Comparison of ENCODE assay signal across 9 mouse cellular contexts in the genomic region with DNA sequence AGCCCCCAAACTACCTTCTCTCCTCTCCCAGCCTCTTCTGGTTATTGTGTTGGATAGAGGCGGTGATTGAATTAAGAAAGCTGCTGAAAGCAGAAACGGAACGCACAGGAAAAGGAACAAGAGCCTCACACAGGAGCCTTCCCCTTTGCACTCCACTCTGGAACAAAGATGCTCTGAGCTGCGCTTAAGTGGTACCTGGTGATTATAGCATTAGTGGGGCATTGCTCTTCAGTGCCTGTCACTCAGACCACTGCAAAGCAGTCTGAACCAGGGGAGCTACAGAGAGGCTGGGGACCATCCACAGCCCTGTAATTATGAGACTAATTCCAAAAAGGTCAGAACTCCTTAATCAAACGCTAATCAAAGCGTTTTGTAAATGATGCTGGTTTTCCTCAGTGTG.
DNase-seq lines count a peak whose midpoint lies in the region; ATAC-seq and TF ChIP-seq lines count a peak whose summit lies in the region.
"Had no signal": no experiment of that assay in that cellular context is flagged by ENCODE, and none has a peak within 500 bp of the region (broad histone marks: within the 10 kb centered on the region; RNA-seq: fewer than 3 reads in every experiment).

No protein-coding gene starts in this region.

- H3K27ac ChIP-seq in hindbrain, embryonic 10.5 days: peak overlapping the region; percentile 75
- H3K27ac ChIP-seq in hindbrain, embryonic 14.5 days: no peak overlapping the region
- peak overlapping the region; percentile 78 for H3K27ac ChIP-seq in brown adipose tissue, adult 24 weeks (replicated peaks; ENCODE audit: low read depth, low read length)
- peak overlapping the region; percentile 37; the same call in 1 of the 2 replicates for H3K27ac ChIP-seq in forebrain, embryonic 11.5 days (ENCODE audit: low read depth, low read length)
- no peak overlapping the region for H3K27ac ChIP-seq in limb, embryonic 14.5 days (replicated peaks; ENCODE audit: low read depth, low read length)
- H3K27ac ChIP-seq in liver, embryonic 11.5 days (ENCODE audit: low read depth, low read length): no peak overlapping the region

- TF ChIP-seq POLR2A in limb, embryonic 14.5 days (IDR thresholded peaks at IDR 0.05; ENCODE audit: borderline replicate concordance, extremely low read depth, insufficient read depth, insufficient read length): no peak

- no peak for DNase-seq in hindbrain, embryonic 10.5 days (ENCODE audit: low spot score)
- no peak for DNase-seq in hindbrain, embryonic 14.5 days (ENCODE audit: low spot score)
- no peak for DNase-seq in forebrain, embryonic 11.5 days (ENCODE audit: low spot score)
- no peak for DNase-seq in limb, embryonic 14.5 days (ENCODE audit: low spot score)
- DNase-seq in left cerebral cortex, postnatal 14 days (ENCODE audit: low spot score in 2 of 2): no peak
- DNase-seq in gastrocnemius, postnatal 10 days: no peak
- no peak for DNase-seq in liver, embryonic 11.5 days (ENCODE audit: low spot score)
- DNase-seq: adrenal gland, adult 2 months had no signal

- WGBS in hindbrain, embryonic 10.5 days: 20% methylated on average over 6 of the region's 6 CpGs
- WGBS in hindbrain, embryonic 14.5 days: 21% methylated on average over 6 of the region's 6 CpGs
- 10% methylated on average over 6 of the region's 6 CpGs for WGBS in forebrain, embryonic 11.5 days
- WGBS in limb, embryonic 14.5 days: 13% methylated on average over 6 of the region's 6 CpGs
- WGBS in liver, embryonic 11.5 days: 33% methylated on average over 6 of the region's 6 CpGs

- H3K27me3 ChIP-seq in hindbrain, embryonic 10.5 days (ENCODE audit: insufficient read depth, poor library complexity, severe bottlenecking): no peaks in the 10 kb centered on the region
- H3K27me3 ChIP-seq in hindbrain, embryonic 14.5 days (ENCODE audit: control insufficient read depth, insufficient read depth, low read length): no peaks in the 10 kb centered on the region
- no peaks in the 10 kb centered on the region for H3K27me3 ChIP-seq in forebrain, embryonic 11.5 days (ENCODE audit: control insufficient read depth, insufficient read depth, low read length)
- H3K27me3 ChIP-seq in limb, embryonic 14.5 days (ENCODE audit: control insufficient read depth, insufficient read depth, low read length): no peaks in the 10 kb centered on the region
- no peaks in the 10 kb centered on the region for H3K27me3 ChIP-seq in liver, embryonic 11.5 days (replicated peaks; ENCODE audit: control insufficient read depth, insufficient read depth, low read length)

- peaks cover 21% of the 10 kb centered on the region for H3K4me1 ChIP-seq in hindbrain, embryonic 10.5 days (replicated peaks)
- peaks cover 11% of the 10 kb centered on the region; the same call in 1 of the 2 replicates for H3K4me1 ChIP-seq in hindbrain, embryonic 14.5 days (replicated peaks; ENCODE audit: control insufficient read depth, insufficient read depth, low read length)
- H3K4me1 ChIP-seq in brown adipose tissue, adult 24 weeks (ENCODE audit: control insufficient read depth, insufficient read depth, insufficient read length, low read length): peaks cover 15% of the 10 kb centered on the region; the same call in 1 of the 2 replicates
- H3K4me1 ChIP-seq in forebrain, embryonic 11.5 days (replicated peaks; ENCODE audit: control insufficient read depth, insufficient read depth, low read length): peaks cover 8% of the 10 kb centered on the region
- H3K4me1 ChIP-seq in limb, embryonic 14.5 days (ENCODE audit: control insufficient read depth, insufficient read depth, low read length): peaks cover 10% of the 10 kb centered on the region
- H3K4me1 ChIP-seq in liver, embryonic 11.5 days (replicated peaks; ENCODE audit: control insufficient read depth, insufficient read depth, low read length): no peaks in the 10 kb centered on the region

- intact Hi-C loops in left cerebral cortex, postnatal 14 days (cut with DNase I): no loop called here

- H3K4me2 ChIP-seq in hindbrain, embryonic 14.5 days (replicated peaks): no peak overlapping the region
- H3K4me2 ChIP-seq in forebrain, embryonic 11.5 days (ENCODE audit: low read depth, low read length, severe bottlenecking): peak overlapping the region; percentile 34; the same call in 1 of the 2 replicates
- peak overlapping the region; percentile 40 for H3K4me2 ChIP-seq in limb, embryonic 14.5 days (replicated peaks; ENCODE audit: low read depth, low read length, severe bottlenecking)
- no peak overlapping the region for H3K4me2 ChIP-seq in liver, embryonic 11.5 days

- no peak overlapping the region for H3K9ac ChIP-seq in hindbrain, embryonic 14.5 days
- H3K9ac ChIP-seq in forebrain, embryonic 11.5 days (ENCODE audit: low read length): no peak overlapping the region
- H3K9ac ChIP-seq in limb, embryonic 14.5 days (ENCODE audit: low read depth, low read length, severe bottlenecking): peak overlapping the region; percentile 5; the same call in 1 of the 2 replicates
- H3K9ac ChIP-seq in liver, embryonic 11.5 days (ENCODE audit: low read depth, low read length): no peak overlapping the region

- no peaks in the 10 kb centered on the region for H3K36me3 ChIP-seq in hindbrain, embryonic 10.5 days
- no peaks in the 10 kb centered on the region for H3K36me3 ChIP-seq in hindbrain, embryonic 14.5 days (replicated peaks; ENCODE audit: control insufficient read depth, insufficient read depth)
- H3K36me3 ChIP-seq in forebrain, embryonic 11.5 days (ENCODE audit: control insufficient read depth, insufficient read depth, low read length): no peaks in the 10 kb centered on the region
- no peaks in the 10 kb centered on the region for H3K36me3 ChIP-seq in limb, embryonic 14.5 days (ENCODE audit: control insufficient read depth, insufficient read depth, low read length)
- H3K36me3 ChIP-seq in liver, embryonic 11.5 days (ENCODE audit: control insufficient read depth, insufficient read depth, low read length): no peaks in the 10 kb centered on the region

- no peaks in the 10 kb centered on the region for H3K9me3 ChIP-seq in hindbrain, embryonic 10.5 days
- H3K9me3 ChIP-seq in hindbrain, embryonic 14.5 days (ENCODE audit: control insufficient read depth, low read length): no peaks in the 10 kb centered on the region
- no peaks in the 10 kb centered on the region for H3K9me3 ChIP-seq in forebrain, embryonic 11.5 days (ENCODE audit: control insufficient read depth, low read length)
- no peaks in the 10 kb centered on the region for H3K9me3 ChIP-seq in limb, embryonic 14.5 days (ENCODE audit: control insufficient read depth, low read length)
- H3K9me3 ChIP-seq in liver, embryonic 11.5 days (ENCODE audit: control insufficient read depth, low read length): no peaks in the 10 kb centered on the region

- H3K4me3 ChIP-seq in hindbrain, embryonic 10.5 days: peak overlapping the region; percentile 26
- no peak overlapping the region for H3K4me3 ChIP-seq in hindbrain, embryonic 14.5 days (replicated peaks; ENCODE audit: low read length)
- no peak overlapping the region for H3K4me3 ChIP-seq in brown adipose tissue, adult 24 weeks (ENCODE audit: insufficient read depth, low read depth, low read length)
- H3K4me3 ChIP-seq in forebrain, embryonic 11.5 days (ENCODE audit: low read depth, low read length): no peak overlapping the region
- H3K4me3 ChIP-seq in limb, embryonic 14.5 days (replicated peaks; ENCODE audit: low read length): no peak overlapping the region
- H3K4me3 ChIP-seq in liver, embryonic 11.5 days (ENCODE audit: low read depth, low read length): no peak overlapping the region

- ATAC-seq in hindbrain, embryonic 14.5 days (ENCODE audit: low FRiP score): no peak
- ATAC-seq in forebrain, embryonic 11.5 days (replicated peaks; ENCODE audit: low FRiP score): no peak; the same call in 1 of the 2 replicates
- no peak; the same call in 1 of the 2 replicates for ATAC-seq in limb, embryonic 14.5 days (ENCODE audit: low FRiP score, low read depth)
- no peak for ATAC-seq in liver, embryonic 11.5 days (replicated peaks; ENCODE audit: low FRiP score)

Comparison
In these comparisons a context has a peak if more than half of its experiments do, and no peak if none do; other contexts are left out.
1. H3K27ac ChIP-seq: peak in hindbrain, embryonic 10.5 days (single experiment), brown adipose tissue, adult 24 weeks (single experiment) and forebrain, embryonic 11.5 days (single experiment); none in hindbrain, embryonic 14.5 days (single experiment), limb, embryonic 14.5 days (single experiment) and liver, embryonic 11.5 days (single experiment).
2. H3K4me2 ChIP-seq: peak in forebrain, embryonic 11.5 days (single experiment) and limb, embryonic 14.5 days (single experiment); none in hindbrain, embryonic 14.5 days (single experiment) and liver, embryonic 11.5 days (single experiment).